Mouse (Mus musculus) layer of hippocampus, postnatal 10 days (tissue): ENCODE results near the gene Gm20671. TPM values are rescaled to one million over a fixed set of nuclear protein-coding genes. Genes with fewer than 3 reads are reported as not detected.
"Not testable (repeated sequence)": the region's sequence is repeated elsewhere in the genome, so short reads cannot be mapped to it uniquely, and the experiment has no call there.

Experiments used
- DNase-seq, 2 experiments: peaks; one replicate each; pipeline ENCODE4 v3.0.0; 2021; ENCODE audit warnings: low spot score in 2 of 2
- total RNA-seq, 2 experiments: library from RNA; stranded (reverse); gene quantifications; 2 replicates each; pipeline ENCODE4 v1.2.3; 2021

Gm20671 gene
- total RNA-seq, 2 experiments from 2014 or later: not detected

DNA sequence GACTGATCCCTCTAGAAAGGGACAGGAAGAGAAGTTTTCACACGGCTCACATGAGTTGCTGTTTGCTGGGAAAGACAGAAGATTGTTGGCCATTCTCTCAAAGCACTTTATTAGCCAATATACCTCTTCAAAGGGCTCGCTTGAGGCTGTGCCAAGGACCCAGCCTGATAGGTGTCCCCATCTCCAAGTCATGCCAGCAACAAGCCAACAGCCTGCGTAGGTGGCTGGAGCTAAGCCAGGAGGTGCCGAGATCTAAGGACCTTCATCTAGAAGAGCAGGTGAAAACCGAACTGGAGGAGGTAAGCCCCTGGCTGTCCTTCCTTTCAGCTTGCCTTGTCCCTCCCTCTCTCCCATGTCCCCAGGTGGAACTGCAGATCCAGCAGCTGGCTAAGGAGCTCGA is 91.1 kb downstream of the Gm20671 start:
- no peak for DNase-seq

DNA sequence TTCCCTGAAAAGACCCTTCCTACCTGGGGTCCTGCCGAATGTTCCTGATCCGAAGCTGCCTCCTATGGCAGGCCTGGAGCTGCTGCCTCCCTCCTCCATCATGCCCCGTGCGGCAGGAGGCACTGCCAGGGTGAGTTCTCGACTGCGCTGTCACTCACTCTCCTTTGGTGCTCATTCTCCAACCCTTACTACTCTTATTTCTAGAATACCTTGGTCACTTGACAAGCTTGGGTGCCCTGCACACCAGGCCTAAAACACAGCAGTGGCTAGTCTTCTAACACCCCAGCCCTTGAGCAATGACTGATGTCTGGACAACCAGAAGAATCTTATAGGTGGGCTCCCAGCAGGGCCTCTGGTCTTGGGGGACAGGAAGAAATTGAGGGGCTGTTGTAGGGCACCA is 93.0 kb downstream of the Gm20671 start:
- not testable (repeated sequence) for DNase-seq

GRCm38 (mm10) chr5:32728851-32729250 is 98.1 kb downstream of the Gm20671 start:
- DNase-seq: no peak

DNA sequence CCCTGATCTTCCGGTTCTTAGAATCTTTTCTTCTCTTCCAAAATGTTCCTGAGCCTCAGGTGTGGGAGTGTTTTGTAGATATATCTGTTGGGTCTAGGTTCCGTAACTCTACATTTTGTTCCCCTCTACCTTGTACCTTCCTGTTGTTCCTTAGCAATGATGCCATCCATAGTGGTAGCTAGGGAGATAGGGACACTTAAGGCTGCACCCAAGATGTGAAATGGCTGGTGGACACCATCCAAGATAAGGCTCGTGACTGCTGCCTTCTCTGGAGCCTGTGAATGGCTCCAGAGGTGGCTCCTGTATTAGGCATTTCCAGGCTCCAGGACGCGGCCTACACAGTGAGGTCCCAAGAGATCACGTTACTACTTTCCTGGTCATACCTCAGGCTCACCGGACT is 98.6 kb downstream of the Gm20671 start:
- DNase-seq: no peak

- not testable (repeated sequence) for DNase-seq
Measured at GRCm38 (mm10) chr5:32725397-32725796, 101.5 kb downstream of the Gm20671 start.

DNA sequence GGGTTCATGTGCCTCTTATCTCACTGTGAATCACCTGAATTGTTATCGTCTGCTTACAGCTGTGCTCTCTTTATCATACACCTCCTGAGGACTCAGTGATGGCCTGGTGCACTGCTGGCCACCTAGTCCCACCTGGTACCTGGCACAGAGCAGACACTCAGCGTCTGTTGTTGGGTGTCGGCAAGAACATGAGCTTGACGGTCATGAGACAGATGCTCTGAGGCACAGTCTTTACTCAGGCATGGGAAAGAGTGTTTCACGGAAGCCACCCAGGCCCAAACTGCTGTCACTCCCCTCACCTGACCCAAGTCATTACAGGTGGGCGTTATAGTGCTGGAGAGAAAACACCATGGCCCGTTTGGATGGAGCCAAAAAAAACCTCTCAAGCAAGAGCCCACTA is 102.9 kb downstream of the Gm20671 start:
- DNase-seq: no peak

- DNase-seq: not testable (repeated sequence)
Measured at GRCm38 (mm10) chr5:32722711-32723110, 104.2 kb downstream of the Gm20671 start.

- no peak for DNase-seq
Measured at GRCm38 (mm10) chr5:32722263-32722662, 104.6 kb downstream of the Gm20671 start.

GRCm38 (mm10) chr5:32721316-32721715 is 105.6 kb downstream of the Gm20671 start:
- no peak for DNase-seq

DNA sequence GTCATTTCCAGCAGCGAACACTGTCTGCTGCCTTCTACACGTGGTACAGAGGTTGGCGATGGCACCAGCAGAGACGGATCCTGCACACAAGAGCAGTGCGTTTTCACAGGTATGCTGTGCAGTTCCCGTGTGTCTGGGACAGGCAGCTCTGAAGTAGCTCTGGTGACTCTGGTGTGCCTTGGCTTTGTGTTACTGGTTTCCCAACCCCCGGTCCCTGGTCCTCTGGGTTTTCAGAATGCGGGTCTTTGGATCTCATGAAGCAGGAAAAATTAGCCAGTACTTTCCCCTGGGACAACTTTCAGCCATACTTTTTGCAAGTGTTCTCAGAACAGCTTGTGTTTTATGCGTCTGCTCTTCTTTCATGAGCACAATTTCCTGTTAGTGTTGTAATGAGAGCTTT is 106.5 kb downstream of the Gm20671 start:
- no peak for DNase-seq

- no peak for DNase-seq
Measured at GRCm38 (mm10) chr5:32718916-32719315, 108.0 kb downstream of the Gm20671 start.

GRCm38 (mm10) chr5:32717726-32718125 is 109.2 kb downstream of the Gm20671 start:
- DNase-seq: no peak

DNA sequence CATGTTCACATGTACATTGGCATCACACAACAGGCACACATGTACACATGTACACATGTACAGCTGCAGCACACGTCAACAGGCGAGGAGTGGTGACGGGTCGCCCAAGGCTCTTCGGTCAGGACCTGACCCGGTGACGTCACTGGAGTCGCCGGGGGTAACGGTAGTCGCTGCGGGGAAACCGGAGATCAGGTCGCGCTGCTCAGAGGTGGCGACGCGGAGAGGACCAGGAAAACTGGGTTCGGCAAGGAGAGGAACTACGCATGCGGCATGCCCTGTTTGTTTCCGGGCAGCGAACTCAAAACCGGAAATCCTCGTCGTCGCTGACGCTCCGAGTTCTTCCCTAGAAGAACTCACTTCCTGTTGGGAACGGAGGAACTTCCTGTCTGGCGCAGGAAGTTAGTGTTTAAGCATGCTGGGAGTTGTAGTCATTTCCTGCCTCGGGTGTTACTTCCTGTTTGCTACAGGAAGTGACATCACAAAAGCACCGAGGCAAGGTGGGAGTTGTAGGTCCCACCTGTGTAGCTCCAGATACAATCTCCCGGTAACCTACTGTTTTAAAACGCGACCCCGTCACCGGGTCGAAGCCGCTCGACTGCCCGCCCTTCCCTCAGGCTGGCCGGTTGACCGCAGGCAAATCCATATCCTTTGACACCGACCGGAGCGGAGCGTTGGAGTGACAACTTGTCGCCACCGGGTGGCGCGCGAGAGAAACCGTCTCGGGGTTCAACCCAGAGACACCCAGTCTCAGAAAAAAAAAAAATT is 113.0 kb downstream of the Gm20671 start:
- peak; percentile 88 to 92 for DNase-seq

GRCm38 (mm10) chr5:32713042-32713702 is 113.7 kb downstream of the Gm20671 start:
- no peak for DNase-seq

DNA sequence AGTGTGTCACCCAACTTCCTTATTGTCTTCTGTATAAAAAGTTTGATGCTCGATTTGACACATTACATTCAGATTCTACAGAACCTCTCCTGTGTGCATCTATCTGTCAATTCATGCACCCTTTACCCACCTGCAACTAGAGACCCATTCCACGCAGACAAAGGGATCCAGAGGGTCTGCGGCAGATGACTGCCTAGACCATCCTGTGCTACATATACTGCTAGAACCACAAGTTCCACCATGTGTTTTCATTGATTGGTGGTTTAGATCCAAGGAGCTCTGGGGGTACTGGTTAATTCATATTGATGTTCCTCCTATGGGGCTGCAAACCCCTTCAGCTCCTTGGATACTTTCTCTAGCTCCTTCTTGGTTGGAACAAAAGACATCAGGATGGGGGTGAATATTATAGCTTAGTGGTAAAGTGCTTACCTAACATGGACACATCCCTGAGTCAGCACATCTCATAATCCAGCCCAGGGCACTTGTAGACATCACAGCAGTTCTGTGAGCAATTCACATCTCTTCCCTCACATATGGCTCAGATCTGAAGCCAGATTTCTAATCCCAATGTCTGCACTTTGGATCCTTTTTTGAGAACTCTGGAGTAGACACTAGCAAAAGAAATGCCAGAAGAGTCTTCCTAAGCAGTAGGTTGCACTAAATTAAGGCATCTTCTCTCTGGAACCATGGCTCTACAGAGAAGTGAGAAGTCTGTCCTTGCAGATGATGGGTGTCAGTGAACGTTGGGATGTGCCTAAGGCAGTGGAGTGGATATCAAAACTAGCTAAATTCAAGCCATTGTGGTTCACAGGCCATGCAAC is 114.5 kb downstream of the Gm20671 start:
- DNase-seq: no peak

- no peak for DNase-seq
Measured at GRCm38 (mm10) chr5:32711485-32711884, 115.4 kb downstream of the Gm20671 start.

DNA sequence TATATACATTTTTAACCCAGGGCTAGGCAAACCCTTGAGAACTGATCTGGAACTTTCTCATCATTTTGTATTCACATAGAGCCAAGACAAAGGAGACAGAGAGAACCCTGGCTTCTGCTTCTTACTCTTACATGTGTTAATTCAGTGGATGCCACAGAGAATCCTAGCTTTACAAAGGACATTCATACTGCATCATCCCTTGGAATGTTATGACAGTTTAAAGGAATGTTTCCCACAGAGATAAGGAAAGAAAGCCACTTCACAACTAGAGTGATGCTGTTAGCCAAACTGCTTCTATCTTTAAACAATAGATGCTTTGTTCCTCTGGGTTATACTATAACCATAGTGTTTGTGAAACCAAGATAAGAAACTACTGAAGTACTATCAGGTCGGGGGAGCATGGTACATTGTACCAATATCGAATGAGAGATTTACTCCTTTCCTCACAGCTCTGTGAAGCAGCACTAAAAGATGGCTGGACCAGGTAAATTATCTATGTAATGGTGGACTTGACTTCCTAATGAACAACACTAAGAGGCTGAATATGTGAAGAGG is 120.6 kb downstream of the Gm20671 start:
- DNase-seq: no peak

- DNase-seq: no peak
Measured at GRCm38 (mm10) chr5:32697208-32697867, 129.6 kb downstream of the Gm20671 start.

- no peak for DNase-seq
Measured at GRCm38 (mm10) chr5:32693411-32693810, 133.5 kb downstream of the Gm20671 start.
